Mouse (Mus musculus): Measurements from ENCODE around the gene Scg5. TPM values are rescaled to one million over a fixed set of nuclear protein-coding genes. Genes with fewer than 3 reads are reported as not detected.

Scg5 gene
- total RNA-seq, 2 experiments from 2014 or later: 8.4 TPM; not detected in 1

- ATAC-seq (replicated peaks; ENCODE audit: low FRiP score, poor library complexity, severe bottlenecking): no peak
Measured at GRCm38 (mm10) chr2:113758311-113759161, 70.4 kb downstream of the Scg5 start, which contains the start of gene Grem1. Gene Grem1 (minus strand): TSS chr2:113758646.

GRCm38 (mm10) chr2:113757525-113758310 lies 71.2 kb downstream of the Scg5 start:
- ATAC-seq (replicated peaks; ENCODE audit: low FRiP score, poor library complexity, severe bottlenecking): no peak

- no peak for ATAC-seq (replicated peaks; ENCODE audit: low FRiP score, poor library complexity, severe bottlenecking)
Measured at GRCm38 (mm10) chr2:113756924-113757524, 71.9 kb downstream of the Scg5 start.

GRCm38 (mm10) chr2:113749721-113750120 lies 79.2 kb downstream of the Scg5 start:
- no peak for ATAC-seq (replicated peaks; ENCODE audit: low FRiP score, poor library complexity, severe bottlenecking)

- no peak for ATAC-seq (replicated peaks; ENCODE audit: low FRiP score, poor library complexity, severe bottlenecking)
Measured at GRCm38 (mm10) chr2:113749309-113749708, 79.6 kb downstream of the Scg5 start.

GRCm38 (mm10) chr2:113728581-113728980 lies 100.3 kb downstream of the Scg5 start:
- no peak for ATAC-seq (replicated peaks; ENCODE audit: low FRiP score, poor library complexity, severe bottlenecking)

Other genes with a start within 250 kb of the Scg5 start
- gene Grem1, start 70.5 kb downstream of the Scg5 start, total RNA-seq (2015; ENCODE audit: low replicate concordance): not detected in 2 replicates
- gene Grem1, start 70.5 kb downstream of the Scg5 start, total RNA-seq (2017; ENCODE audit: low replicate concordance): 0.13 and 0.30 TPM in 2 replicates
- gene Arhgap11a, start 19.5 kb upstream of the Scg5 start, total RNA-seq (2015; ENCODE audit: low replicate concordance): 97.7 and 118 TPM in 2 replicates
- gene Arhgap11a, start 19.5 kb upstream of the Scg5 start, total RNA-seq (2017; ENCODE audit: low replicate concordance): 134 and 154 TPM in 2 replicates
- not detected in 2 replicates for gene Gjd2, start 184.5 kb upstream of the Scg5 start, total RNA-seq (2015; ENCODE audit: low replicate concordance)
- not detected in 2 replicates for gene Gjd2, start 184.5 kb upstream of the Scg5 start, total RNA-seq (2017; ENCODE audit: low replicate concordance)
- gene Actc1, start 224.4 kb upstream of the Scg5 start, total RNA-seq (2015; ENCODE audit: low replicate concordance): not detected in 2 replicates
- not detected in 2 replicates for gene Actc1, start 224.4 kb upstream of the Scg5 start, total RNA-seq (2017; ENCODE audit: low replicate concordance)

Data from erythroid progenitor cell, adult 5-6 weeks (primary cell).